Mouse (Mus musculus) c-Kit-positive CD71-positive TER-119-negative erythroid progenitor cells, embryonic 14.5 days (primary cell): ENCODE measurements around the gene Zic2.

Source experiments
- DNase-seq: peaks from one replicate; pipeline ENCODE4 v3.0.0-alpha.2; 2013; ENCODE audit warnings: low read depth

Zic2 gene

GRCm38 (mm10) chr14:122511519-122511918 lies 36.3 kb downstream of the Zic2 start:
- DNase-seq, result no peak

- no peak for DNase-seq
Measured at GRCm38 (mm10) chr14:122513511-122514036, 38.3 kb downstream of the Zic2 start.

- DNase-seq, result no peak
Measured at GRCm38 (mm10) chr14:122528475-122528874, 53.2 kb downstream of the Zic2 start.
